Mouse (Mus musculus) G1E-ER4 (cell line): ENCODE results near the gene Acp7. TPM values are rescaled to one million over a fixed set of nuclear protein-coding genes. Genes with fewer than 3 reads are reported as not detected.

Source experiments
- GATA1 ChIP-seq: IDR thresholded peaks from one replicate; pipeline ENCODE4 v1.8.0; 2012; ENCODE audit warnings: low read length, inconsistent platforms
- polyA plus RNA-seq: library from polyadenylated mRNA; stranded (reverse); fragments of >175 nt; gene quantifications from 2 replicates; pipeline ENCODE4 v1.2.3, GENCODE M21; 2012

Acp7 gene
- polyA plus RNA-seq, 1 experiment: not detected

GRCm38 (mm10) chr7:28570291-28570981 is 60.7 kb downstream of the Acp7 start:
- TF ChIP-seq GATA1: no peak

GRCm38 (mm10) chr7:28568253-28568652 is 62.9 kb downstream of the Acp7 start:
- no peak for TF ChIP-seq GATA1

DNA sequence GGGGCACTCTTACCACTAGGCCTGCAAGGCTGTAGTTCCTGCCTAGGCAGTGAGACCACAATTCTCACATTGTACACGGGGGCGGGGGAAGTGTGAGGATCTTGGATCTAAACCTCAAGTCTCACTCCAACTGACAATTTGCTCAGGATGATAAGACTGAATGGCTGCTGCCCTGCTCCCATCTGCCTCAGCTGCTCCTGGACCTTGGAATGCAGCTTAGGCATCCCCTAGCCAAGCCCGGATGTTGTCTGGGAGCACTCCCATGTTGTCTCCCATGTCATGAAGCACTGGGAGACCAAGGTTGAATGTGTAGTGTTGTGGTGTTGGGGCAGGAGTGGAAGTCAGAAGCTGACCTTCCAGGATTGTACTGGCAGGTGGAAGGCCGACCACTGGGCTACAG is 63.6 kb downstream of the Acp7 start:
- TF ChIP-seq GATA1: no peak

- no peak for TF ChIP-seq GATA1
Observed at GRCm38 (mm10) chr7:28565407-28565806, 65.7 kb downstream of the Acp7 start.

- no peak for TF ChIP-seq GATA1
Observed at GRCm38 (mm10) chr7:28562951-28563350, 68.2 kb downstream of the Acp7 start.

DNA sequence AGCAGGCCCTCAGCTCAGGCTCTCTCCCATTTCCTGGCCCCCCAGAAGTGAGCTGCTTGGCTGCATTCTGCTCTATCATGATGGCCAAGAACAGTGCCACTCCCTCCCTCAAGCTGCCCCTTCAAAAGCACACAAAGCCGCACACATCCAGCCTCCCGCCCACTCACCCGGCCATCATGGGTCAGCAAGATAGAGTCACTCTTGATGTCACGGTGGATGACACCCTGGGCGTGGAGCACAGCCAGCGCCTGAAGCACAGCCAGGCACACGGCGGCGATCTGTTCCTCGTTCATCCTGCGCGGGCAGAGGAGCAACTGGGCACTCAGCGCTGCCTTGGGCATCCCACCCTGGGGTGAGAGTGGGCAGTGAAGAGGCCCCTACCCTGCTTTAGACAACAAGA is 68.8 kb downstream of the Acp7 start:
- TF ChIP-seq GATA1: no peak

- no peak for TF ChIP-seq GATA1
Observed at GRCm38 (mm10) chr7:28561967-28562366, 69.2 kb downstream of the Acp7 start.

DNA sequence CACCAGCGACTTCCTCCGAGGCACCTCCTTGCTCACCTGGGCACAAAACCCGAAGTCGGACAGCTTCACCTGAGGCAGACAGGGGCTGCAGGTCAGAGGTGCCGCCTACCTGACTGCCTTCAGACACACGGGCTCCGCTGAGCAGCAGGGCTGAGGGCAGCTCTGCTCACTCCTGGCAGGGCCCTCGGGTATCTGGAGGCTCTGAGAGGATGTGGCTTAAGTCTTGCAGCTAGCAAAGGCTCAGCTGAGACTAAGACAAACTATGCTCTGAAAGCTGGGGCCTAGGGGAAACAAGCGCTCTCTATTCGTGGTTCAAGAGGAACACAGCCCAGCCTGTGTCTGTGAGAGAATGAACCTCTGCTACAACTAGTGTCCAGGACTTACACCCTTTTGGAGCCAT is 70.3 kb downstream of the Acp7 start:
- no peak for TF ChIP-seq GATA1

GRCm38 (mm10) chr7:28558486-28558885 is 72.6 kb downstream of the Acp7 start:
- no peak for TF ChIP-seq GATA1

DNA sequence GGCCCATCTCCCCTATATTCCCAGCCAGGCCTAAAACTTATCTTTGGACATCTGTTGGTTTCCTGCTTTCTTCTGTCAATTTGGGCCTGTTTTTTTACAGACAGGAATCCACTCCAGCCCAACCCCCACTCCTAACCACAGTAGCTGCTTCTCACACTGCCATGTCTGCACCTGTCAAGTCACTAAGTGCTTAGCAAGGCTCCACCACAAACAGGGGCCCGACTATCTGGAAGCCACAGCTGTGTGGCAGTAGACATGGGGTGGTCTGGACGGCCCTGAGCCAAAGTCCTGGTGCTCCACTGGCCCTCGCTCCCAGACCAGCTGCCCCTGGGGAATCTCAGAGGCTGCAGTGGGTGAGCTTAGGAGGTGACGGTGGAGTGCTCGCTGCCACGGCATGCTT is 73.4 kb downstream of the Acp7 start:
- TF ChIP-seq GATA1: no peak

Other genes with a start within 250 kb of the Acp7 start
- gene Med29, start 238.6 kb downstream of the Acp7 start, polyA plus RNA-seq: 30.5 and 33.2 TPM in 2 replicates
- 229 and 279 TPM in 2 replicates for gene Paf1, start 238.4 kb downstream of the Acp7 start, polyA plus RNA-seq
- 1.3 and 1.7 TPM in 2 replicates for gene Gmfg, start 193.9 kb downstream of the Acp7 start, polyA plus RNA-seq
- 0.03 and 0.10 TPM in 2 replicates for gene Lrfn1, start 179.4 kb downstream of the Acp7 start, polyA plus RNA-seq
- not detected in 2 replicates for gene Ifnl2, start 120.9 kb downstream of the Acp7 start, polyA plus RNA-seq
- gene Ifnl3, start 108.5 kb downstream of the Acp7 start, polyA plus RNA-seq: not detected in 2 replicates
- not detected in 2 replicates for gene Sycn, start 90.4 kb downstream of the Acp7 start, polyA plus RNA-seq
- gene Nccrp1, start 84.1 kb downstream of the Acp7 start, polyA plus RNA-seq: not detected in 2 replicates
- 95.5 and 118 TPM in 2 replicates for gene Samd4b, start 33.2 kb downstream of the Acp7 start, polyA plus RNA-seq
- 108 and 142 TPM in 2 replicates for gene Pak4, start 33.1 kb downstream of the Acp7 start, polyA plus RNA-seq
- gene Fbxo27, start 61.5 kb upstream of the Acp7 start, polyA plus RNA-seq: not detected in 2 replicates
- not detected in 2 replicates for gene Fbxo17, start 85.5 kb upstream of the Acp7 start, polyA plus RNA-seq
- 367 and 514 TPM in 2 replicates for gene Mrps12, start 110.5 kb upstream of the Acp7 start, polyA plus RNA-seq
- gene Sars2, start 110.7 kb upstream of the Acp7 start, polyA plus RNA-seq: 72.4 and 89.6 TPM in 2 replicates
- 0.10 TPM in 1 of 2 replicates, not detected in the other for gene Ccer2, start 124.8 kb upstream of the Acp7 start, polyA plus RNA-seq
- gene Sirt2, start 135.4 kb upstream of the Acp7 start, polyA plus RNA-seq: 154 and 161 TPM in 2 replicates
- 200 and 233 TPM in 2 replicates for gene Nfkbib, start 136.2 kb upstream of the Acp7 start, polyA plus RNA-seq
- 0.52 and 0.89 TPM in 2 replicates for gene Rinl, start 157.6 kb upstream of the Acp7 start, polyA plus RNA-seq
- 691 and 837 TPM in 2 replicates for gene Hnrnpl, start 177.2 kb upstream of the Acp7 start, polyA plus RNA-seq
- 13.8 and 59.9 TPM in 2 replicates for gene Ech1, start 193.9 kb upstream of the Acp7 start, polyA plus RNA-seq
- gene Lgals4, start 202.5 kb upstream of the Acp7 start, polyA plus RNA-seq: 0.26 and 0.70 TPM in 2 replicates
- gene Lgals7, start 232.5 kb upstream of the Acp7 start, polyA plus RNA-seq: 2.2 and 2.5 TPM in 2 replicates